Mouse (Mus musculus): Measurements from ENCODE around the gene B4galnt1. TPM values are rescaled to one million over a fixed set of nuclear protein-coding genes. Genes with fewer than 3 reads are reported as not detected.
A peak's percentile ranks its signal among the peaks of the same experiment; 100 is the strongest.

Gene B4galnt1
- polyA plus RNA-seq (2016; fragmentation: Nextera tagmentation; extraction: Ambion mirVana) = 3.0 and 3.8 TPM in 2 replicates

DNA sequence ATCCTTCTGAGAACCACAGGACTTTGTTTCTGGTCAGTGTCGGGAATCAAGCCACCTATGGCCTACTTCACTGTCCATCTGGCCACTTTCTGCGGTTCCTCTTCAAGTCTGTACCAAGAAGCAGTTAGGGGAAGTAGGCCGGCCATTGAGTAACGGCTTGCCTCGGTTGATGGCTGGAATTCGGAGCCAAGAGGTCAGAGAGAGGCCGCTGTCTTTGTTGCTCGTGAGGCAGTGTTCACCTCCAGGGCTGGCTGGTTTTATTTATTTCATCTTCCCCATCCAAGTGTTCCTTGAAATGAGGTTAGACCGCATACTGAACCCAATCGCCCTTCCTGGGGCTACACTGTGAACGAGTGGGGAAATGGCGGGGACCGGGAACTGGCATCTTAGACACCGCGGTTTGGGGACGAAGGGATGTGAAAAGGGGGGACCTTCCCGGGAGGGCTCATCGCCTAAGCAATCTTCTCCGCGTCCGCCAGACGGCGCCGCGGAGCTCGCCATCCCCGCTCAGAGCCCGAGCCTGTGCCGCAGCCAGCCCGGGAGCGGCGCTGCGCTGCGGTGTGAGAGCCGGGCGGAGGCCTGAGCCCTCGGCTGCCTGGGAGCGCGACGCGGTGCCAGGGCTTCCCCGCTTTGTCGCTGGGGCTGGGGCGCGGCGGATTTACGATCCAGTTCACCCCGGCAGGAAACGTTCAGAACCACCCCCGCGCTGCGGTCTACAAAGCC lies at the start of gene B4galnt1:
Gene B4galnt1, plus strand, starts transcription at position 595 of the 723 bp plus-strand sequence.
- H3K27ac ChIP-seq (replicated peaks) = peak within 1 kb of the TSS; percentile 84
- peaks cover 72% of the 10 kb centered on the region for H3K27me3 ChIP-seq (replicated peaks; ENCODE audit: low read depth, poor library complexity, severe bottlenecking)

DNA sequence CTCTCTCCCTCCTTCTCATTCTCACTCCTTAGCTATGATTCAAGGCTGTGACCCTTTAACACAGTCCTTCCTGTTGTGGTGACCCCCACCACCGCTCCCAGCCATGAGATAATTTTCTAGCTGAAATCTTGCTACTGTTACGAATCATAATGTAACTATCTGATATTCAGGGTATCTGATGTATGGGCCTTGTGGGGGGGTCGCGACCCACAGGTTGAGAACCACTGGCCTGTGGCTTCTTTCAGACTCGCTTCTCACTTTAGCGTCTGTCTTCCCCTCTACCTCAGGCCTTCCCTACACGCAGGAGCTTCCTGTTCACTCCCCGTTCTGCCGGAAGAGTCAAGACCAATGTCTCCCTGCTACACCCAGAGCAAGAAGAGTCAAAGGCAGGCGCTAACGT lies 46.6 kb upstream of the B4galnt1 start:
- Histone ChIP-seq H3K27ac (replicated peaks) (no peak overlapping the region), H3K36me3 (replicated peaks) (peaks cover 50% of the 10 kb centered on the region), H3K27me3 (replicated peaks; ENCODE audit: low read depth, poor library complexity, severe bottlenecking) (no peaks in the 10 kb centered on the region), H3K4me3 (no peak overlapping the region), H3K4me1 (peaks cover 25% of the 10 kb centered on the region), H3K9me3 (no peaks in the 10 kb centered on the region)
- WGBS = 93% methylated on average over 11 of the region's 11 CpGs
- no peak for DNase-seq (ENCODE audit: low spot score)

More for the DNA sequence above, at the start of gene B4galnt1:
- Histone ChIP-seq H3K9me3 (no peaks in the 10 kb centered on the region), H3K36me3 (replicated peaks) (no peaks in the 10 kb centered on the region), H3K4me1 (peaks cover 36% of the 10 kb centered on the region), H3K4me3 (peak within 1 kb of the TSS; percentile 72)
- peak; percentile 89 for DNase-seq (ENCODE audit: low spot score)
- 2% methylated on average over 52 of the region's 52 CpGs for whole genome bisulfite sequencing

DNA sequence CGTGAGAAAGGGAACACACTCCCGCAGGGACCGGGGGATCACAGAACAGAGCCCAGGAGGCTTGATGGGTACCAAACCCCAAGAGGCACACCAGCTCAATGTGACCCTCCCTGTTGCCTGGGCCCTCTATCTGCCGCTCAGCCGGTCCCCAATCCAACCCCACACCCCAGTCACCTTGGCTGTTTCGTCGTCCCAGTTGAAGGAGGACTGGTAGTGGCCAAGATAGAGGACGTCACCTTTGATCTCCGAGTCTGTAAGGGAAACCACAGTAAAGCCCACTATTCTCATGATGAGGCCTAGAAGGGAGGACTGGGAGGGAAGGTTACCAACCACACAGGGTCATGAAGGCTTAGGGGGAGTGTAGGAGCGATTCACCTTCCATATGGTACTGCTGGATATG lies 45.8 kb upstream of the B4galnt1 start:
- WGBS = 95% methylated on average over 10 of the region's 10 CpGs

DNA sequence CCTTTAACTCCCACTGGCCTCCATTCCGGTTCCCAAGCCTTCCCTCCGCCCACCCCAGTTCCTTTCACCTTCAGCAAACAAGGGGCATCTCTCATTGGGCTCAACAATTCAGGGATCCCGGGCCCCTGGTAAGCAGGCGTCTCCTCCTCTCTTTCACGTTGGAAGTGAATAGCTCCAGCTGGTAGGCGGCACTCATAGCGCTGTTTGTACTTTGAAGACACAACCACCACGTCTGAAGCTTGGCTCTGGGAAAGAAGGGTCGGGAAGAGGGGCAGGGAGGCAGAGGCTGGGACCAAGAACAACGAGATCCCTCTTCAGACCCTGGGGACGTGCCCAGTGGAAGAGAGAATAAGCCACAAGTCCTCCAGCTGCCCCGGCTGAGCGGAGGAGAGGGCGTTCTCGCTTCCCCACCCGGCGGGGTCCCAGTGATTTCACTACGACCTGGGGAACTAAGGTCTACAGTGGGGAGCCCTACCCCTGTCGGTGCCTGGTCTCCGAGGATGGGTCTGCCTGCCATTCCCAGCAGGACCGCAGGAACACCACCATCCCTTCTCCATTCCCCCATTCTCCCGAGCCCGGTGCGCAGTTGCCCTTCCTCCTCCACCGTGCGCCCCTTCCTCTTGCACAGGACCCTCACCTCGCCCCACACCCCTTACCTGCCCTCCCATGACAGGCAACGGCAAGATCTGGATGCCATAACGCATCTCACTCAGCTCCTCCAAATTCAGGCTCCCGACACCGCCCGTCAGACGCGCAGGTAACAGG lies 44.5 kb upstream of the B4galnt1 start:
- Histone ChIP-seq H3K27me3 (replicated peaks; ENCODE audit: low read depth, poor library complexity, severe bottlenecking) (no peaks in the 10 kb centered on the region), H3K4me1 (peaks cover 26% of the 10 kb centered on the region), H3K4me3 (peak overlapping the region; percentile 83), H3K9me3 (no peaks in the 10 kb centered on the region), H3K27ac (replicated peaks) (peak overlapping the region; percentile 82), H3K36me3 (replicated peaks) (peaks cover 42% of the 10 kb centered on the region)
- DNase-seq (ENCODE audit: low spot score) = no peak
- WGBS = 4% methylated on average over 34 of the region's 34 CpGs

More for the DNA sequence above, 45.8 kb upstream of the B4galnt1 start:
- no peaks in the 10 kb centered on the region for H3K27me3 ChIP-seq (replicated peaks; ENCODE audit: low read depth, poor library complexity, severe bottlenecking)
- H3K4me1 ChIP-seq = peaks cover 26% of the 10 kb centered on the region
- no peak overlapping the region for H3K27ac ChIP-seq (replicated peaks)
- H3K4me3 ChIP-seq = no peak overlapping the region
- no peak for DNase-seq (ENCODE audit: low spot score)
- H3K36me3 ChIP-seq (replicated peaks) = peaks cover 50% of the 10 kb centered on the region
- H3K9me3 ChIP-seq = no peaks in the 10 kb centered on the region

DNA sequence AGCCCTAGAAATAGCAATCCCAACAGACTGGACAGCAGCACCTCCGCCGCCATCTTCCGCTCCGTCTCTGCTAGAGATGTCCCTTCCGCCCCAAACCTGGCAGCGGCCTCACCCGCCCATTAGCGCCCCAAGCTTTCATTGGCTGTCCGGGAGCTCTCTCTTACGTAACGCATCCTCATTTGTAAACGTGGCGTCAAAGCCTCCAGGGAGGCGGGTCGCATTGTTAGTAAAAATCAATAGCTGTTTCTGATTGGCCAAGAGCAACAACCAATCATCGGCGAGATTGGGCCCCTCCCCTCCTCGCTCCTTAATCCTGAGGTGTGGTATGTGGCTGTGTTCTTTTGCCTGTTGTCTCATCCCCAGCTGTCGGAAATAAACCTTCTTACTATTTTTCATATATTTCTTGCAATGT lies 44.0 kb upstream of the B4galnt1 start, which contains the start of gene Os9:
Gene Os9, minus strand, starts transcription at position 66 of the 412 bp plus-strand sequence.
- H3K4me3 ChIP-seq = peak within 1 kb of the TSS; percentile 83
- no peaks in the 10 kb centered on the region for H3K27me3 ChIP-seq (replicated peaks; ENCODE audit: low read depth, poor library complexity, severe bottlenecking)
- peaks cover 36% of the 10 kb centered on the region for H3K36me3 ChIP-seq (replicated peaks)
- under 1% methylated on average over 19 of the region's 19 CpGs for WGBS
- peak; percentile 96 for DNase-seq (ENCODE audit: low spot score)
- peak within 1 kb of the TSS; percentile 82 for H3K27ac ChIP-seq (replicated peaks)
- peaks cover 26% of the 10 kb centered on the region for H3K4me1 ChIP-seq
- no peaks in the 10 kb centered on the region for H3K9me3 ChIP-seq

DNA sequence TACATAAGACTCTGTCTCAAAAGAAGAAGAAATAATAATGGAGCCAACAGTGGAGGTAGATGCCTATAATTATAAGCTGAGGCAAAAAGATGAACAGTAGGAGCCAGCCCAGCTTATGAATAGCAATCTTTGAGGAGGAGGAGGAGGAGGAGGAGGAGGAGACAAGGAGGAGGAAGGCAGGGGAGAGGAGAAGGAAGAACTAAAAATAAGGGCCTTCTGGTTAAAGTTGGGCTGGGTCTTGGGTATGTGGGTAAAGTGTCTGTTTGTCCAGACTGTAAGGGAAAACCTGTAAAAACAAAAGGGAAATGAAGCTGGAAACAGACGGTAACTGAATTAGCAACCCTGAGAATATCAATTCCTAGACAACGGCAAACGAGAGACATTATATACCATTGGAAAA lies 43.0 kb upstream of the B4galnt1 start:
- H3K4me1 ChIP-seq = peaks cover 26% of the 10 kb centered on the region
- 83% methylated on average over 3 of the region's 3 CpGs for WGBS
- H3K36me3 ChIP-seq (replicated peaks) = peaks cover 26% of the 10 kb centered on the region
- DNase-seq (ENCODE audit: low spot score) = no peak
- H3K27ac ChIP-seq (replicated peaks) = no peak overlapping the region
- H3K4me3 ChIP-seq = peak overlapping the region; percentile 83; the same call in 1 of the 2 replicates
- no peaks in the 10 kb centered on the region for H3K9me3 ChIP-seq
- H3K27me3 ChIP-seq (replicated peaks; ENCODE audit: low read depth, poor library complexity, severe bottlenecking) = no peaks in the 10 kb centered on the region

DNA sequence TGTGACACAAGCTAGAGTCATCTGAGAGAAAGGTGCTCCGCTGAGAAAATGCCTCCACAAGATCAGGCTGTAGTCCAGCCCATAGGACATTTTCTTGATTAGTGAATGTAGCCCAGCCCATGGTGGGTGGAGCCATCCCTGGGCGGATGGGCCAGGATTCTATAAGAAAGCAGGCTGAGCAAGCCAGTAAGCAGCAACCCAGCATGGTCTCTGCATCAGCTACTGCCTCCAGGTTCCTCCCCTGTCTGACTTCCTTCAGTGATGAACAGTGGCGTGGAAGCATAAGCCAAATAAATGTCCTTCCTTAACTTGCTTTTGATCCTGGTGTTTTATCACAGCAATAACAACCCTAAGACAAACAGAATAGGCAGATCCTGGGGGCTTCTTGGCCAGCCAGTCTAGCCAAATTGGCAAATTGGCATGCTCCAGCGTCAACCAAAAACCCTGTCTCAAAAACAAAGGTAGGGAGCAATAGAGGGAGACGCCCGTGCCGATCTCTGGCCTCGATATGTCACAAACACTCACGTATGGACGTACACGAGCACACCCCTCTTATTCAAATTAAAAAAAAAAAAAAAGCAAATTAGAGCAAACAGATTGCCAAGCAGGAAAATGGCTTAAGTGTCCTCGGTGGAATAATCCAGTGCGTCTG lies 42.1 kb upstream of the B4galnt1 start:
- peak; percentile 61 for DNase-seq (ENCODE audit: low spot score)
- 12% methylated on average over 13 of the region's 13 CpGs for WGBS
- Histone ChIP-seq H3K27ac (replicated peaks) (peak overlapping the region; percentile 26), H3K4me1 (peaks cover 26% of the 10 kb centered on the region), H3K9me3 (no peaks in the 10 kb centered on the region), H3K27me3 (replicated peaks; ENCODE audit: low read depth, poor library complexity, severe bottlenecking) (no peaks in the 10 kb centered on the region), H3K4me3 (peak overlapping the region; percentile 54), H3K36me3 (replicated peaks) (peaks cover 17% of the 10 kb centered on the region)

DNA sequence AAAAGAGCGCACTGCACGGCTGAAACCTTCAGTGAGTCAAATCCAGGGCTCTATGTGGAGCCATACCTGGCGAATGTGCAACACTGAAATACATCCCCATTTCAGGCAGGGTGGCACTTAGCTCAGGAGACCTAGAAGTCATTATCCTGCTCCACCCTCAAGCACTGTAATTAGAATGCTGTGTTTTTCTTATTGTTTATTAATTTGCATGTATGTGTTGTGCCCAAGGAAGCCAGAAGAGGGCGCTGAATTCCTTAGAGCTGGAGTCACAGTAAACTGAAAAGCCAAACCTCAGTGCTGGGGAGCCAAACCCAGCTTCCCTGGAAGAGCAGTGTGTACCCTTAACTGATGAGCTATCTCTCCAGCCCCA lies 41.6 kb upstream of the B4galnt1 start:
- DNase-seq (ENCODE audit: low spot score) = peak; percentile 68
- H3K9me3 ChIP-seq = no peaks in the 10 kb centered on the region
- H3K27me3 ChIP-seq (replicated peaks; ENCODE audit: low read depth, poor library complexity, severe bottlenecking) = no peaks in the 10 kb centered on the region
- H3K4me1 ChIP-seq = peaks cover 26% of the 10 kb centered on the region
- peak overlapping the region; percentile 26 for H3K27ac ChIP-seq (replicated peaks)
- peak overlapping the region; percentile 54 for H3K4me3 ChIP-seq
- peaks cover 12% of the 10 kb centered on the region for H3K36me3 ChIP-seq (replicated peaks)
- 11% methylated on average over 4 of the region's 4 CpGs for WGBS

DNA sequence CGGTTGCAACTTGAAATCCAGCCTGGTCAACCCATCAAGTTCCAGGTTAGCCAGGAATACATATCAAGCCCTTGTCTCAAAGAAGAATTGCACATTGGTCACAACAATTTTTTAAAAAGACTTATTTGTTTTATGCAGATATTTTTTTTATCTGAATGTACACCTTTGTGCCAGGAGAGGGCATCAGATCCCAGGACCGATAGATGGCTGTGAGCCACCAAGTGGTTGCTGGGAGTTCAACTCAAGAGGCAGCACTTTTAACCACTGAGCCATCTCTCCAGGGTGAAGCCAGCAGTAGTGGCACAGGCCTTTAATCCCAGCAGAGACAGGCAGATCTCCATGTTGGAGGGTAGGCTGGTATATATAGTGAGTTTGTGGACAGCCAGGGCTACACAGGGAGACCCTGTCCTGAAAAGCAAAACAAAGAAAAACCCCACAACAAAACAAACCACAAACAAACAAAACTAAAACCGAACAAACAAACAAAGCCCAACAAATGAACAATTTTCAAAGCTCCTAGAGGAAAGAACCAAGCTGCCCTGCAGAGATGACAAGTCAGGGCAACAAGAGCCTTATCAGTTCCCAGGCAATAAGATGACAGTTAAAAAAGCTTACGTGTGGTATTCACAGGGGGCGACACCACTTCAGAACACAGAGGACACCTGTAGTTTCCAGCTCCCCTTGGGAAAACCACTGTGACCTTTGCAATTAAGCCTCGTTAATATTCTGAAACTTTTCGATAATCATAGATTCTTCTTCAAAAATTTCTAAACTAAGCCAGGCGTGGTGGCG lies 39.6 kb upstream of the B4galnt1 start:
- Histone ChIP-seq H3K4me3 (no peak overlapping the region), H3K36me3 (replicated peaks) (no peaks in the 10 kb centered on the region), H3K27ac (replicated peaks) (no peak overlapping the region), H3K27me3 (replicated peaks; ENCODE audit: low read depth, poor library complexity, severe bottlenecking) (no peaks in the 10 kb centered on the region), H3K4me1 (peaks cover 19% of the 10 kb centered on the region), H3K9me3 (no peaks in the 10 kb centered on the region)
- DNase-seq (ENCODE audit: low spot score) = peak; percentile 34
- 74% methylated on average over 9 of the region's 9 CpGs for WGBS

DNA sequence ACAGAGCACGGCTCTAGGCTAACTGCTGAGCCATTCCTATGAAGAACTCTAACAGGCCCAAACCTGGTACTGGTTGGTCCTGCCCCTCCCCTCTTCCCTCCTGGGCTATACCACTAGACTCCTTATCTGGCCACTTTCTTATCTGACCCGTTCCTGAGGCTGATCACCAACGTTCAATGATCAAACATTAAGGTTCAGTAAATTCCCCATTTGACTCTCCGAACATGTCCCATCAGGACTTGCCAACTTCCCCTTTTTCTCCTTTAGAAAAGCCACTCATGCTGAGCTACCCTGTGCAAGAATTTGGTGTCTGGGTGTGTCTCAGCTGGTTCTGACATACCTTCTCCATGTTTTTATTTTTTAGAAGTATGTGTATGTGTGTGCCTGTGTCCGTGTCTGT lies 38.4 kb upstream of the B4galnt1 start:
- Histone ChIP-seq H3K4me1 (peaks cover 14% of the 10 kb centered on the region), H3K27me3 (replicated peaks; ENCODE audit: low read depth, poor library complexity, severe bottlenecking) (no peaks in the 10 kb centered on the region), H3K9me3 (no peaks in the 10 kb centered on the region), H3K27ac (replicated peaks) (no peak overlapping the region), H3K4me3 (no peak overlapping the region), H3K36me3 (replicated peaks) (no peaks in the 10 kb centered on the region)
- WGBS = 83% methylated on average over 5 of the region's 5 CpGs
- no peak for DNase-seq (ENCODE audit: low spot score)

DNA sequence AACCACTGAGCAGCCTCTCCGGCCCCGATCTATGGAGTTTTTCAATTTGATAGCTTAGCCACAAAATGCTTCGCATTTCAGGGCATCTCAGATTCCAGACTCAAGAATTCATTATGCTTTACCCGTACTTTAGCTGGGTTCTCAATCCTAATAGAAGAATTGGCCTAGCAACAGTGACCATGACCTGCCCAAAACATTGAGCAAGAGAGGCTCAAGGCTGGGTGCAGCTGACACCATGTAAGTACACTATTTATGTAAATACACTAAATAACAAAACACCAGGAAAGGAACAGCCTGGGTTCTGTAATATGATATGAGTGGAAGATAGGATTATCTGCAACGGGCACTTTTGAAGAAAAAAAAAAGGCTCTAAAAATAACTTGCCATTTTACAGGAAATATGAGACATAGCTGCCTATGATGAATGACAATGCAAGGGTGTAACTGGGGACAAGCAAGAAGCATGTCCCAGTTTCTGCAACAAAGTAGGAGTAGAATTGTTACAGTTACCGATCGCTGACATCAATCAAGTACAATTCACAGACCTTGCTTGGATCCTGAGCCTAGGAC lies 37.2 kb upstream of the B4galnt1 start:
- Histone ChIP-seq H3K27ac (replicated peaks) (no peak overlapping the region), H3K36me3 (replicated peaks) (no peaks in the 10 kb centered on the region), H3K4me3 (no peak overlapping the region), H3K4me1 (peaks cover 7% of the 10 kb centered on the region), H3K27me3 (replicated peaks; ENCODE audit: low read depth, poor library complexity, severe bottlenecking) (no peaks in the 10 kb centered on the region), H3K9me3 (no peaks in the 10 kb centered on the region)
- 85% methylated on average over 7 of the region's 7 CpGs for WGBS
- DNase-seq (ENCODE audit: low spot score) = no peak

DNA sequence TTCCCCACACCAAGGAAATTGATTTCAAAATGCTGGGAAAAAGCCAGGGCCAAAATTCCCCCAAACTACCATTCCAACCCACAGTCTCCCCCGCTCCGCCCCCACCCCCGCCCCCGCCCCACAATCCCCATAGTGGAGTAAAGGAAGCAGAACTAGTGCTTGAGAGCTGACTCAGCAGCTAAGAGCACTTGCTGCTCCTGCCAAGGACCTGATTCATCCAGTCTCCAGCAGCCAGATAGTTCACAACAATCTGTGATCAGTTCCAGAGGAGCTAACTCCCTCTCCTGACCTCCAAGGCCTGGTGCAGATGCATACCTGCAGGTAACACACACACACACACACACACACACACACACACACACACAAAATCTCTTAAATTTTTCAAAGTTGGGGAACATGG lies 35.6 kb upstream of the B4galnt1 start:
- no peaks in the 10 kb centered on the region for H3K27me3 ChIP-seq (replicated peaks; ENCODE audit: low read depth, poor library complexity, severe bottlenecking)
- WGBS = 75% methylated on average over 4 of the region's 4 CpGs
- no peak overlapping the region for H3K4me3 ChIP-seq
- no peak overlapping the region for H3K27ac ChIP-seq (replicated peaks)
- no peaks in the 10 kb centered on the region for H3K4me1 ChIP-seq
- no peak for DNase-seq (ENCODE audit: low spot score)
- no peaks in the 10 kb centered on the region for H3K9me3 ChIP-seq
- no peaks in the 10 kb centered on the region for H3K36me3 ChIP-seq (replicated peaks)
